Mouse (Mus musculus) heart, embryonic 10.5 days (tissue): Measurements from ENCODE around the gene Mtus2. TPM values are rescaled to one million over a fixed set of nuclear protein-coding genes. Genes with fewer than 3 reads are reported as not detected.

Experiments
- DNase-seq: peaks from one replicate; pipeline ENCODE4 v3.0.0-alpha.2; 2017; ENCODE audit warnings: low spot score
- H3K27ac ChIP-seq: fragments of 300-500 bp; sonication (generic); 2 replicates; pipeline ENCODE4 v1.5.1; 2016; ENCODE audit warnings: mild to moderate bottlenecking
- H3K27me3 ChIP-seq: fragments of 300-500 bp; sonication (generic); 2 replicates; pipeline ENCODE4 v1.6.1; 2016; ENCODE audit warnings: mild to moderate bottlenecking; ENCODE audit not compliant: poor library complexity, insufficient read depth, severe bottlenecking
- H3K36me3 ChIP-seq: fragments of 300-500 bp; sonication (generic); 2 replicates; pipeline ENCODE4 v1.6.1; 2016; ENCODE audit warnings: mild to moderate bottlenecking, moderate library complexity
- H3K4me1 ChIP-seq: fragments of 300-500 bp; sonication (generic); 2 replicates; pipeline ENCODE4 v1.6.1; 2016; ENCODE audit warnings: mild to moderate bottlenecking
- H3K4me3 ChIP-seq: fragments of 300-500 bp; sonication (generic); 2 replicates; pipeline ENCODE4 v1.5.1; 2016; ENCODE audit warnings: mild to moderate bottlenecking, moderate library complexity
- H3K9me3 ChIP-seq: fragments of 300-500 bp; sonication (generic); 2 replicates; pipeline ENCODE4 v1.6.1; 2016; ENCODE audit warnings: mild to moderate bottlenecking, moderate library complexity
- WGBS: fragments of 180-500 bp; shearing (Covaris S2); methylation state at CpG from one replicate; pipeline ENCODE4 v1.1.7; 2016; 5-methylcytosine and 5-hydroxymethylcytosine counted together
- polyA plus RNA-seq: library from polyadenylated mRNA; unstranded; fragments of >200 nt; fragmentation: Nextera tagmentation; extraction: Ambion mirVana; gene quantifications from 2 replicates; pipeline ENCODE4 v1.2.1, GENCODE M21; 2016

The Mtus2 gene
- polyA plus RNA-seq, 1 experiment from 2014 or later: 52.2 TPM

DNA sequence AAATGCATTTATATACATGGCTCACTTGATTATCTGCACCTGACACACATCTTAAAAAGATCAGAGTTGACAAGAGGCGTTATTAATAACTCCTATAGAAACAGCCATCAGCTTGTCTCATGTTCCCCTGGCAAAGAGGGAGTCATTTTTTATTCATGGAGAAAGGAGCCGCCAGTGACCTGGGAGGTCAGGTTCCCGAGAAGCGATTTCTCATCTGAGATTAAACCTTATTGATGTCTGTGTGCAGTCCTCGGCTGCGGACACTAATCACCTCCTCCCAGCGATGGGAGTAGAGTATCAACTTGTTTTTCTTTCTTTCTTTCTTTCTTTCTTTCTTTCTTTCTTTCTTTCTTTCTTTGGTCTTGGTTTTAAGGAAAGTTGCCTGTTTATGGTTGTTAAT is 150.8 kb downstream of the Mtus2 start:
- Histone ChIP-seq H3K27ac (no peak overlapping the region), H3K4me1 (no peaks in the 10 kb centered on the region), H3K4me3 (no peak overlapping the region), H3K9me3 (no peaks in the 10 kb centered on the region), H3K27me3 (no peaks in the 10 kb centered on the region; the same call in 1 of the 2 replicates), H3K36me3 (no peaks in the 10 kb centered on the region)
- 74% methylated on average over 7 of the region's 7 CpGs for WGBS
- no peak for DNase-seq

DNA sequence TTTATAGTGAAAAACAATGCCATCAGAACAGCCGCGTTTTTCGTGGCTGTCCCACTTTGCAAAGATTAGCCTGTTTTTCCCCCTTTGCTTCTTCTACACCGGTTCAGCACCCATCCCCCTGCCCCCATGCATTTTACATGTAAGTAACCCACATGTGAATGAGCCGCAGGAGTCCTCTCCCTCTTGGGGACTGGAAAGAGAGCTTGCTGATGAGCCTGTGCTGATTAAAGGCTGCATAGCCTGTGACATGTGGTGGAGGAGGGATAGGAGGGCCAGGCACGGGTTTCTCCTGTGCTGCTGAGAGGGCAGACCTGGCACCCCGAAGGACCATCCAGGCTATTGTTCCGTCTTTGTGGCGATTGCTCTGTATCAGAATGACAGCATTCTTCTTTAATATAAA is 151.2 kb downstream of the Mtus2 start:
- Histone ChIP-seq H3K36me3 (no peaks in the 10 kb centered on the region), H3K4me3 (no peak overlapping the region), H3K4me1 (no peaks in the 10 kb centered on the region), H3K9me3 (no peaks in the 10 kb centered on the region), H3K27ac (no peak overlapping the region), H3K27me3 (no peaks in the 10 kb centered on the region; the same call in 1 of the 2 replicates)
- WGBS: 49% methylated on average over 9 of the region's 9 CpGs
- DNase-seq: no peak

DNA sequence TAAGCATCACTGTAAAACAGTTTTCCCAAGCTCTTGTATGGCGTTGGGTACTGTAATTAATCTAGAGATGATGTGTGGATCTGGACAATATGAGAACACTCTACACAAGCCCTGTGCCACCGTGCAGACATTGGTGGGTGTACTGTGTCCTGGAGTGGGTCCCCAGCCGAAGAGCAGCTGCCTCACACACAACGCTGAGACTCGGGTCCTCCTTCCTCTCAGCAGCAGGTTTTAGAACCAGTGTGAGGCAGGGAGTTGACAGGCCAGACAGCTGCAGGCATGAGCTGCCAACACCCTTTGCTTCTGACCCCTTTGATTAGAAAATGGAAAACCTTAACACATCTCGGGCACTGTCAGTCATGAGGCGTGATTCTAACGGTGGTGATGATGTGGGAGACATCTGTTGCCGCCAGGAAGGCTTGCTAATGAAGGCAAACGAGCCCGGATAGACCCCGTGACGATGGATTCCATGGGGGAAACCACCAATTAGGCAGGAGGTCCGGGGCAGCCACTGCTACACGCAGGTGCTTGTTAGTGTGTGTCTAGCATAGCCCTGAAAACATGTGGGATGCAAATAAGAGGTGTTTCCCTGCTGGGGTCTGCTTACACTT is 158.2 kb downstream of the Mtus2 start:
- H3K9me3 ChIP-seq: no peaks in the 10 kb centered on the region
- no peak overlapping the region for H3K4me3 ChIP-seq
- H3K4me1 ChIP-seq: no peaks in the 10 kb centered on the region
- H3K27me3 ChIP-seq: no peaks in the 10 kb centered on the region
- 54% methylated on average over 15 of the region's 15 CpGs for WGBS
- no peak for DNase-seq
- no peaks in the 10 kb centered on the region for H3K36me3 ChIP-seq
- H3K27ac ChIP-seq: no peak overlapping the region

DNA sequence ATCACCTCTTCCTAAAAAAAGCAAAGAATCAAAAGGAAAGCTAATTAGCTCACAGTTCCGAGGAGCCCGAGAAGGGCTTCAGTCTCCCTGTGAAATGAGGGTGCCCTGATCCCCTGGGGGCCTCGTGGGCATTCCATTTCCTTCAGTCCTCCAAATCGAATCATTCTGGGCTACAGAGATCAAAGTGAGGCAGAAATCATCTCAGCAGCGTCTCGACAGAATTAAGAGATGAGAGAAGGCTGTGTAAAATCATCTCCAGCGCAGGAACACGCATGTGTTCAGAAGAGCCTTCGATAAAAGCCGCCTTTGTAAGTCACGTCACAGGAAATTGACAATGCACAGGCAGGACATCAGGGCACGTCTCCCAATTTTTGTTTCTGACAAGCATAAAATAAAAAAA is 167.2 kb downstream of the Mtus2 start:
- no peak overlapping the region for H3K27ac ChIP-seq
- WGBS: 74% methylated on average over 12 of the region's 12 CpGs

DNA sequence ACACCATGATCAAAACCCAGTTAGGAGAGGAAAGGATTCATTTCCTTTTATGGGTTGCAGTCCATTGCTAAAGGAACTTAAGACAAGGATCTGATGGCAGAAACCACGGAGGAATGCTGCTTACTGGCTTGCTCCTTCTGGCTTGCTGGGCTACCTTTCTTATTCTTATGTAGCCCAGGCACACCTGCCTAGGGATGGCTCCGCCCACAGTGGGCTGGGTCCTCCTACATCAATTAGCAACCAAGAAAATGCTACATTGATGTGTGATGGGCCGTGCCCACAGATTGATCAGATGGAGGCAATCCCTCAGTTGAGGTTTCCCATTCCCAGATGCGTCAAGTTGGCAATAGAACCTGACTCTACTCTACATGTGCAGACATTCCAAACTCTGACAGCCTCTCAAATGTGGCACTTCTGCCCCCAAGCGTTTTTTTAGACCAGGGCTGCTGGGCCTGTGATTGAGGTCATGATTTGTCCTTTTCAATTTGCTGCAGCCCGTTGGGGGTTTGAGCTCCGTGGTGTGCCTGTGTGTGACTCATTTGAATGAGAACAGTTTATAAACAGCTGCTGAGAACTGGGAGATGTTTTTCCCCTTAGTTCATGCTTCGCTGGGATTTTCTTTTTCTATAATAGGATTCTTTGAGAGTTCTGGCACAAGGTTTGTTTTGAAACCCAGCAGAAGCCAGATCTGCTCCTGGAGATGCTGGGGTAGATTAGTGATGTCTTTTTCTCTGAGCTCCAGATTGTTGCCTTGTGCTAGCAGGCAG is 173.8 kb downstream of the Mtus2 start:
- no peak overlapping the region for H3K4me3 ChIP-seq
- no peak overlapping the region for H3K27ac ChIP-seq
- no peak for DNase-seq
- WGBS: 49% methylated on average over 8 of the region's 8 CpGs
- H3K9me3 ChIP-seq: no peaks in the 10 kb centered on the region
- no peaks in the 10 kb centered on the region for H3K36me3 ChIP-seq
- no peaks in the 10 kb centered on the region for H3K27me3 ChIP-seq
- peaks cover 7% of the 10 kb centered on the region for H3K4me1 ChIP-seq

More for the DNA sequence above, 167.2 kb downstream of the Mtus2 start:
- H3K9me3 ChIP-seq: no peaks in the 10 kb centered on the region
- no peaks in the 10 kb centered on the region for H3K4me1 ChIP-seq
- H3K27me3 ChIP-seq: no peaks in the 10 kb centered on the region
- H3K4me3 ChIP-seq: no peak overlapping the region
- DNase-seq: no peak
- H3K36me3 ChIP-seq: no peaks in the 10 kb centered on the region

DNA sequence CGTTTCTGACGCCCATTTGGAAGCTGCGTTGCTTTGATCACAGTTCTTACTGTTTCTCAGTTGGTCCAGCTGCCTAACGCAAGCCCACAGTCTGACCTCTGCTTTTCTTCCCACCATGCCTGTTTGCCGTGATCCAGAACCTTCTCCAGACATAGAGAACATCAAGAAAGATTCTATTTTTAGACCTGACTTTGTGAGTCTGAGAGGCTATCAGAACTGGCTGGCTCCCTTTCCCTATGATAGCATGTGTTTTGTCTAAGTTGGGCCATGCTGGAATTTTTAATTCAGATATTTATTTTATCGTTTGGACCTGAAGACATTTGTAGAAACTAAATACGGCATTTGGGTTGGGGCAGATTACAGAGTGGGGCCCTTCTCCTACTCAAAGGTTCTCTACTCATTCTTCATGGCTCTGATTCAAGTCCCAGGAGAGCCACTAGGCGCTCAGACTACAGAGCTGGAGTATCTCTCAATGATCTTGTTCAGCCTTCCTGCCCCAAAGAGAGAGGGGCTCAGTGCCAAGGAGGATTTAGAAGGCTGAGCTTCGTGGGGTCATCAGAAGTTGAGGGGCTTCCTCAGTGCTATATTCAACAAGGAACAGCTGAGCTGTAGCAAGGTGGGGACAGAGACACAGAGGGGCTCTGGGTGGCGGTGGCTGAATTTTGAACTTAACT is 174.5 kb downstream of the Mtus2 start:
- WGBS: 70% methylated on average over 10 of the region's 10 CpGs
- H3K9me3 ChIP-seq: no peaks in the 10 kb centered on the region
- H3K27me3 ChIP-seq: no peaks in the 10 kb centered on the region
- H3K4me3 ChIP-seq: no peak overlapping the region
- no peak for DNase-seq
- peaks cover 7% of the 10 kb centered on the region for H3K4me1 ChIP-seq
- no peak overlapping the region for H3K27ac ChIP-seq
- no peaks in the 10 kb centered on the region for H3K36me3 ChIP-seq

DNA sequence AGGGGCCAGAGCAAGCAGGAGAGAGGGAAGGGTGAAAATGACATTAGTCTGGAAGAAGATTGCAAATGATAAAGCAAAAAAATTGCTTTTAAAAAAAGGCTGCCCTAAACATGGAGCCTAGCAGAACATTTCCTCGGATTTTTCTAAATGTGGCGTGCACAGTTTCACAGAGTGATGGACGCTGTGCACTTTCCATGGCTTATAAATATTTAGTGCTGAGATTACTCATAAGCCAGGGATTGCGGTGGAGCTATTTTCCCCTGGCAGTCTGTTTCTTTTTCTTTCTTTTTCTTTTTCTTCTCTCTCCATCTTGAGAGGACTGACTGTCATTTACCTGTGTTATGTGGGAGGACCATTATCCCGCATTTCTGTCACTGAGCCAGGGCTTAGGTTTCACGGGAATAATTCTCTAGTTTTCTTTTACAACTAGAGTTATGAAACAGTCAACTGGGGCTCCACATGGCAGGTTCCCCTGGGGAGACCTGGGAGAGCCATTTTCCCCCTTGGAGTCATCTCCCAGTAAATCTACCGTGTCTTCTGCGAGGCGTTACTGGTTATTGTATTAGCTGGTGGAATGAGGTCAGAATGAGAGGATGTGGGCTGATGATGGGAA is 176.4 kb downstream of the Mtus2 start:
- 83% methylated on average over 9 of the region's 9 CpGs for WGBS
- no peak overlapping the region for H3K4me3 ChIP-seq
- peak; percentile 6 for DNase-seq
- H3K27me3 ChIP-seq: no peaks in the 10 kb centered on the region
- no peaks in the 10 kb centered on the region for H3K9me3 ChIP-seq
- no peaks in the 10 kb centered on the region for H3K36me3 ChIP-seq
- no peak overlapping the region for H3K27ac ChIP-seq
- peaks cover 7% of the 10 kb centered on the region for H3K4me1 ChIP-seq

DNA sequence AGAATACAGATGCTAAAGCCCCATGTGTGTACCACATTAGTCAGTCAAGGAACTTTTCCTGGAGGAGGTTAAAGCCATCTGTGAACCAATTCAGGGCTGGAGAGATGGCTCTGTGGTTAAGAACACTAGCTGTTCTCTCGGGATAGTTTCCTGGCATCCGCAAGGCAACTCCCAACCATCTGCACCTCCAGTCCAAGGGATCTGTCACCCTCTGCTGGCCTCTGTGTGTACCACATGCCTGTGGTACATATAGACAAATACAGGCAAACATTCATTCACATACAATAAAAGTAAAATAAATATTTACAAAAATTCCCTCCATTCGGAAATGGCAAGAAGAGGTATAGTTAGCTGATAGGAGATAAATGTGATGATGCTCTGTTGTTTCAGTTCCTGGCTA is 184.5 kb downstream of the Mtus2 start:
- H3K27ac ChIP-seq: no peak overlapping the region
- 90% methylated on average over 3 of the region's 3 CpGs for WGBS
- no peaks in the 10 kb centered on the region for H3K36me3 ChIP-seq
- H3K4me3 ChIP-seq: no peak overlapping the region
- H3K27me3 ChIP-seq: no peaks in the 10 kb centered on the region
- DNase-seq: no peak
- peaks cover 5% of the 10 kb centered on the region; the same call in 1 of the 2 replicates for H3K4me1 ChIP-seq
- no peaks in the 10 kb centered on the region for H3K9me3 ChIP-seq

DNA sequence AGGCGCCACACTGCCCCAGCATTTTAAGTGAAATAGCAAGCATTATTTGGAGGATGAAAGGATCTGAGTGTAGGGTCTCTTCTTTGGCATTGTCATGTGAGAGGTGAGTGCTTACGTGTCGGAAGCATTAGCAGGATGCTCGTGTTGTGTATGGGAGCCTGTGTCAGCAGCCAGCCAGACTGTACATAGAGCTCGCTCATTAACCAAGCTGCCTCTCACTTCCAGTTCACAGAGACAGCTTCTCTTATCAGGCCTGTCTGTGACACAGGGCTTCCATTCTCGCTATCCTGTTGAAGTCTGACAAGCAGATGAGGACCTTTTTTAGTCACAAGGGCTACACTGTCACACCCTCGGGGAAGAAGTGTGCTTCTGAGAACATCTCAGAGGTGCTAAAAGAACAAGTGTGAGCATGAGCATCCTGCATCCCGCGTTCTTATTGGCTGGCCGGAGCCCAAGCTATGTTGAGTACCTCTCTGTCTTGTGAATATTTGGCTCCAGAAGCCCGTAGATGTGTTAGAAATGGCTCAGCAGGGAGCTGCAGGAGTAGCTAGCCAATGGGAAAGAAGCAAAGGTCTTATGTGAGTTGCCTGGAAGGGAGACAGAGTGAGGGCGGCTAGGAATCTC is 189.2 kb downstream of the Mtus2 start:
- 57% methylated on average over 12 of the region's 12 CpGs for WGBS

DNA sequence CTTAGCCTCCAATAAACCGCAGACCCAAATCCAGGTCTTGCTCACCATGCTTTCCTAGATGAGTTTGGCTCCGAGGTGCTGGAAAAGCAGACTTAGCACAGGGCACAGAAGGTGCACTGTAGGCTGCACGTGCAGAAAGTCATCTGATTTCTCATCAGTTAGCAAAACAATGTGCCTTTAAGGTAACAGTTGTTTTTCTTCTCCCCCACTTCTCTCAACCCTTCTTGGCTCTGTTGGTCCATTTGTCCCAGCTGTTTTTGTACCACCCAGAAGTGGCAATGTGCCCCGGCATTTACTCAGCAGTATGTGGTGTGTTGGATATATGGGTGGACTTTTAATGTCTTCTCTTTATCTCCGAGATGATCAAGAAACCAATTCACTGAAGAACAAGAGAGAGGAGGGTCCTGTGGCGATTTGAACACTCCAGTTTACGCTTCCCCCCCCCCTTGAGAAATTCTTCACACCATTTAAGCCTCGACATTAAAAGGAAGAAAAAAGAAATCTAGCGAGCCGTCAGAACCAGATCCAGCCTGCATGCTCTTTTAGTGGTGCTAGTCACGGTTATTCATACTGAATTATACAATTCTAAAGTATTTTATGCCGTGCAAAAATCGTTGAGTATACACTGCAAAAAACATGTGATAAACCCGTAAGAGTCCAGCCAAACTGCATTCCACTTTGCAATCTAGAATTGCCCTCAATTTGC is 194.9 kb downstream of the Mtus2 start:
- DNase-seq: no peak
- Histone ChIP-seq H3K4me1 (no peaks in the 10 kb centered on the region), H3K27ac (no peak overlapping the region), H3K9me3 (peaks cover 4% of the 10 kb centered on the region; the same call in 1 of the 2 replicates), H3K27me3 (no peaks in the 10 kb centered on the region), H3K36me3 (no peaks in the 10 kb centered on the region), H3K4me3 (no peak overlapping the region)
- WGBS: 76% methylated on average over 14 of the region's 14 CpGs

More for the DNA sequence above, 189.2 kb downstream of the Mtus2 start:
- Histone ChIP-seq H3K27ac (no peak overlapping the region), H3K36me3 (no peaks in the 10 kb centered on the region), H3K27me3 (no peaks in the 10 kb centered on the region), H3K4me3 (no peak overlapping the region), H3K9me3 (peaks cover 4% of the 10 kb centered on the region; the same call in 1 of the 2 replicates), H3K4me1 (peaks cover 8% of the 10 kb centered on the region; the same call in 1 of the 2 replicates)
- no peak for DNase-seq

DNA sequence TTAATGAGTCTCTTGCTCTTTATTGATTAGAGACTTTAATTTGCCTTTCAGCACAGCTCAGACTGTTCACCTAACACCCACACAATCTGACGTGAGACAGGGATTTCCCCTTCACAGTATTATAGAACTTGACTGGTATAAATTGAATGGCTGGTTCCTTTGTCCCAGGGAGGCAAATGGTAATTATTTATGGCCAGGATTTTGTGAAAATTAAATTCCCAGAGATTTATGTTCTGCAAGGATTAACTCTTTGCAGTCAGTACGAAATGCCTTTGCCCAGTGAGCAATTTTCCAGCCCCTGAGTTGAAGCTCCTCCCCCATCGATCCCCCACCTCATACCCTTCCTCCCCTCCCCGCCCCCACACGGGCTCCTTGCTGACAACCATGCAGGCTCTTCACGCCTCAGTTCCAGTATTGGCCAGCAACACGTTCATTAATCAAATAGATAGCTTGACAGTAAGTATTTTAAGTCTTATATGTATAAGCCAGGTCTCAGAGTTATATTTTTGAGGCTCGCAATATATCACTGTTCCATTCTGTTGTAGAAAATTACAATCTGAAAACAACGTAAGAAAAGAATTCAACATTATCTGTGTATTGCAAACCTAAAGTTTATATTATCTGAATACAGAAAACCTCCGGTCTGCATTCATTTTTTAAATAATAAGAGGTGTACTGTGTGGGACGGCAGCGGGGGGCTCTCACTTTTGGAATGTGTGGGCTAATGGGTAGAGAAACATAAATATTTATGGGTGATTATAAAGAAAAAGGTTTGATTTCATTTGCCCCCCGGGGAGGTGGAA is 195.7 kb downstream of the Mtus2 start:
- 70% methylated on average over 13 of the region's 13 CpGs for WGBS
- DNase-seq: no peak
- Histone ChIP-seq H3K27me3 (no peaks in the 10 kb centered on the region), H3K4me3 (no peak overlapping the region), H3K9me3 (peaks cover 4% of the 10 kb centered on the region; the same call in 1 of the 2 replicates), H3K4me1 (no peaks in the 10 kb centered on the region), H3K36me3 (no peaks in the 10 kb centered on the region), H3K27ac (no peak overlapping the region)
